Mouse (Mus musculus) MEL (cell line): Measurements from ENCODE around the gene Rpl35a. TPM values are rescaled to one million over a fixed set of nuclear protein-coding genes. Genes with fewer than 3 reads are reported as not detected.

Experiments
- DNase-seq: peaks from one replicate; pipeline ENCODE4 v3.0.0; 2011; ENCODE audit warnings: low read depth, low spot score
- H3K27ac ChIP-seq: 2 replicates; pipeline ENCODE4 v1.5.1; 2012; ENCODE audit warnings: low read depth, mild to moderate bottlenecking, control low read depth, low read length, moderate library complexity; ENCODE audit not compliant: control insufficient read depth
- H3K27me3 ChIP-seq, 2 experiments: fragments of 150-350 bp in 1 of 2; sonication (generic) in 1 of 2; 2 replicates each; pipeline ENCODE4 v1.6.1; 2012; ENCODE audit warnings: low read length in 2 of 2, mild to moderate bottlenecking in 2 of 2, improper control_type of control experiment in 1 of 2, moderate library complexity in 1 of 2; ENCODE audit not compliant: insufficient read depth in 2 of 2, control insufficient read depth in 1 of 2
- H3K36me3 ChIP-seq, 2 experiments: 2 replicates each; pipeline ENCODE4 v1.6.1; 2012 to 2014; ENCODE audit warnings: low read length in 2 of 2, improper control_type of control experiment in 1 of 2, inconsistent platforms in 1 of 2, mild to moderate bottlenecking in 1 of 2; ENCODE audit not compliant: insufficient read depth in 2 of 2, control insufficient read depth in 1 of 2
- H3K4me1 ChIP-seq, 2 experiments: fragments of 150-350 bp in 1 of 2; sonication (generic) in 1 of 2; 2 replicates each; pipeline ENCODE4 v1.6.1; 2012; ENCODE audit warnings: low read length in 2 of 2, improper control_type of control experiment in 1 of 2, mild to moderate bottlenecking in 1 of 2; ENCODE audit not compliant: insufficient read depth in 2 of 2, control insufficient read depth in 1 of 2
- H3K4me3 ChIP-seq, 2 experiments: fragments of 150-350 bp in 1 of 2; sonication (generic) in 1 of 2; 2 replicates each; pipeline ENCODE4 v1.5.1; 2012; ENCODE audit warnings: low read depth in 2 of 2, low read length in 2 of 2, mild to moderate bottlenecking in 2 of 2, moderate library complexity in 2 of 2, control low read depth in 1 of 2, improper control_type of control experiment in 1 of 2; ENCODE audit not compliant: control insufficient read depth in 1 of 2, insufficient read depth in 1 of 2
- H3K79me2 ChIP-seq: 2 replicates; pipeline ENCODE4 v1.6.1; 2012; ENCODE audit warnings: mild to moderate bottlenecking, low read length, moderate library complexity; ENCODE audit not compliant: control insufficient read depth, poor library complexity, insufficient read depth
- H3K9ac ChIP-seq: 2 replicates; pipeline ENCODE4 v1.6.1; 2012; ENCODE audit warnings: low read depth, mild to moderate bottlenecking, control low read depth, low read length, moderate library complexity; ENCODE audit not compliant: control insufficient read depth, poor library complexity, severe bottlenecking
- H3K9me3 ChIP-seq: fragments of 150-350 bp; sonication (generic); replicated peaks from 2 replicates; pipeline ENCODE4 v1.6.1; 2012; ENCODE audit warnings: mild to moderate bottlenecking, low read length, improper control_type of control experiment, moderate library complexity; ENCODE audit not compliant: insufficient read depth
- CHD1 ChIP-seq: IDR thresholded peaks from 2 replicates; pipeline ENCODE4 v1.6.1; 2012; ENCODE audit warnings: low read depth, mild to moderate bottlenecking, inconsistent platforms, low read length, improper control_type of control experiment
- E2F4 ChIP-seq: IDR thresholded peaks from 2 replicates; pipeline ENCODE4 v1.6.1; 2011; ENCODE audit warnings: low read depth, low read length, improper control_type of control experiment, borderline replicate concordance
- ELF1 ChIP-seq: IDR thresholded peaks from 2 replicates; pipeline ENCODE4 v1.6.1; 2014; ENCODE audit warnings: low read depth, mild to moderate bottlenecking, inconsistent platforms, low read length, improper control_type of control experiment, moderate library complexity
- GATA1 ChIP-seq: IDR thresholded peaks from 2 replicates; pipeline ENCODE4 v1.6.1; 2011; ENCODE audit warnings: low read depth, low read length, improper control_type of control experiment
- HCFC1 ChIP-seq: IDR thresholded peaks from 2 replicates; pipeline ENCODE4 v1.6.1; 2012; ENCODE audit warnings: low read depth, mild to moderate bottlenecking, inconsistent platforms, low read length, improper control_type of control experiment, moderate library complexity
- JUND ChIP-seq: IDR thresholded peaks from 2 replicates; pipeline ENCODE4 v1.6.1; 2011; ENCODE audit warnings: low read depth, mild to moderate bottlenecking, improper control_type of control experiment, low read length
- MAFK ChIP-seq: IDR thresholded peaks from 2 replicates; pipeline ENCODE4 v1.6.1; 2011; ENCODE audit warnings: low read depth, mild to moderate bottlenecking, low read length, improper control_type of control experiment, borderline replicate concordance
- MYB ChIP-seq: IDR thresholded peaks from 2 replicates; pipeline ENCODE4 v1.6.1; 2011; ENCODE audit warnings: mild to moderate bottlenecking, low read depth, low read length, improper control_type of control experiment
- MYC ChIP-seq: IDR thresholded peaks from 2 replicates; pipeline ENCODE4 v1.6.1; 2011; ENCODE audit warnings: low read depth, mild to moderate bottlenecking, low read length, improper control_type of control experiment, moderate library complexity
- NRF1 ChIP-seq: IDR thresholded peaks from 2 replicates; pipeline ENCODE4 v1.6.1; 2014; ENCODE audit warnings: low read depth, mild to moderate bottlenecking, inconsistent platforms, low read length, improper control_type of control experiment, moderate library complexity; ENCODE audit not compliant: poor library complexity, insufficient read depth, severe bottlenecking
- POLR2AphosphoS5 ChIP-seq: IDR thresholded peaks from 2 replicates; pipeline ENCODE4 v1.6.1; 2012; ENCODE audit warnings: low read depth, borderline replicate concordance, mild to moderate bottlenecking, inconsistent platforms, low read length, moderate library complexity, mixed read lengths
- RAD21 ChIP-seq: IDR thresholded peaks from 2 replicates; pipeline ENCODE4 v1.6.1; 2011; ENCODE audit warnings: mild to moderate bottlenecking, low read depth, low read length, improper control_type of control experiment
- SIN3A ChIP-seq: IDR thresholded peaks from 2 replicates; pipeline ENCODE4 v1.6.1; 2012; ENCODE audit warnings: low read length, improper control_type of control experiment, inconsistent platforms
- TAL1 ChIP-seq: IDR thresholded peaks from 2 replicates; pipeline ENCODE4 v1.6.1; 2012; ENCODE audit warnings: mild to moderate bottlenecking, inconsistent platforms, low read length, moderate library complexity, mixed read lengths
- TCF12 ChIP-seq: IDR thresholded peaks from 2 replicates; pipeline ENCODE4 v1.6.1; 2014; ENCODE audit warnings: low read depth, mild to moderate bottlenecking, inconsistent platforms, low read length, improper control_type of control experiment, moderate library complexity
- USF1 ChIP-seq: IDR thresholded peaks from 2 replicates; pipeline ENCODE4 v1.6.1; 2014; ENCODE audit warnings: low read depth, mild to moderate bottlenecking, inconsistent platforms, low read length, improper control_type of control experiment, moderate library complexity
- ZMIZ1 ChIP-seq: IDR thresholded peaks from 2 replicates; pipeline ENCODE4 v1.6.1; 2012; ENCODE audit warnings: low read depth, mild to moderate bottlenecking, inconsistent platforms, low read length, improper control_type of control experiment, moderate library complexity
- ZNF384 ChIP-seq: IDR thresholded peaks from 2 replicates; pipeline ENCODE4 v1.6.1; 2012; ENCODE audit warnings: low read depth, mild to moderate bottlenecking, inconsistent platforms, low read length, improper control_type of control experiment
- polyA plus RNA-seq, 2 experiments: library from polyadenylated mRNA; stranded (reverse) in 1 of 2; unstranded in 1 of 2; fragments of >175 nt in 1 of 2; fragments of >200 nt in 1 of 2; gene quantifications; 2 replicates each; pipeline versions ENCODE4 v1.2.1 to v1.2.4; 2012; ENCODE audit warnings: low replicate concordance in 2 of 2, low read depth in 1 of 2; ENCODE audit not compliant: insufficient read length in 2 of 2, insufficient read depth in 1 of 2, missing spikeins in 1 of 2
- total RNA-seq: library from RNA; depleted of rRNA; stranded (reverse); fragments of 300-350 nt; gene quantifications from 2 replicates; pipeline ENCODE4 v1.2.3, GENCODE M21; 2012; rRNA removed

Rpl35a gene
- total and polyA plus RNA-seq, 3 experiments: 1,572 to 2,314 TPM; not detected in 1

- DNase-seq: no peak
- no peaks in the 10 kb centered on the region for H3K79me2 ChIP-seq
- no peaks in the 10 kb centered on the region for H3K4me1 ChIP-seq
- TF ChIP-seq MAFK (no peak), ZNF384 (no peak), ZMIZ1 (no peak), MYC (no peak), POLR2AphosphoS5 (no peak), NRF1 (no peak), ELF1 (no peak), GATA1 (no peak), USF1 (no peak), HCFC1 (no peak), MYB (no peak), TCF12 (no peak), SIN3A (no peak), JUND (no peak), RAD21 (no peak), CHD1 (no peak), TAL1 (no peak), E2F4 (no peak)
- no peak overlapping the region for H3K9ac ChIP-seq
- H3K4me3 ChIP-seq: no peak overlapping the region
- no peaks in the 10 kb centered on the region for H3K27me3 ChIP-seq
- no peak overlapping the region for H3K27ac ChIP-seq
- H3K36me3 ChIP-seq: no peaks in the 10 kb centered on the region
- H3K9me3 ChIP-seq: no peaks in the 10 kb centered on the region
Measured at GRCm38 (mm10) chr16:33085666-33086065, 29.4 kb downstream of the Rpl35a start.

Other genes with a start within 250 kb of the Rpl35a start
- not detected in 2 replicates for gene Smbd1, start 246.0 kb upstream of the Rpl35a start, total RNA-seq
- gene Smbd1, start 246.0 kb upstream of the Rpl35a start, polyA plus RNA-seq: not detected
- 74.8 and 76.0 TPM in 2 replicates for gene Fyttd1, start 179.0 kb upstream of the Rpl35a start, total RNA-seq
- gene Fyttd1, start 179.0 kb upstream of the Rpl35a start, polyA plus RNA-seq: 10 to 100 TPM in 1 of 2 experiments, not detected in 1; 44.3 TPM
- gene Rubcn, start 178.7 kb upstream of the Rpl35a start, total RNA-seq: 10.2 and 10.7 TPM in 2 replicates
- gene Rubcn, start 178.7 kb upstream of the Rpl35a start, polyA plus RNA-seq: 10 to 100 TPM in 1 of 2 experiments, not detected in 1; 14.6 TPM
- 8.6 and 9.5 TPM in 2 replicates for gene Lrch3, start 142.4 kb upstream of the Rpl35a start, total RNA-seq
- 10 to 100 TPM in 1 of 2 experiments, not detected in 1; 17.0 TPM for gene Lrch3, start 142.4 kb upstream of the Rpl35a start, polyA plus RNA-seq
- gene Iqcg, start 235 bp upstream of the Rpl35a start, total RNA-seq: 13.6 and 15.0 TPM in 2 replicates
- gene Iqcg, start 235 bp upstream of the Rpl35a start, polyA plus RNA-seq: 10 to 100 TPM in 1 of 2 experiments, not detected in 1; 40.4 TPM
- 2.0 and 2.7 TPM in 2 replicates for gene Lmln, start 6.1 kb downstream of the Rpl35a start, total RNA-seq
- 1 to 10 TPM in 1 of 2 experiments, not detected in 1; 3.8 TPM for gene Lmln, start 6.1 kb downstream of the Rpl35a start, polyA plus RNA-seq
- gene Osbpl11, start 128.6 kb downstream of the Rpl35a start, total RNA-seq: 6.9 and 7.1 TPM in 2 replicates
- 10 to 100 TPM in 1 of 2 experiments, not detected in 1; 10.3 TPM for gene Osbpl11, start 128.6 kb downstream of the Rpl35a start, polyA plus RNA-seq
- gene Snx4, start 195.0 kb downstream of the Rpl35a start, total RNA-seq: 34.7 and 37.9 TPM in 2 replicates
- 10 to 100 TPM in 1 of 2 experiments, not detected in 1; 36.1 TPM for gene Snx4, start 195.0 kb downstream of the Rpl35a start, polyA plus RNA-seq